Mouse (Mus musculus) left cerebral cortex, adult 11 months (tissue): ENCODE data around the gene Nfkbiz.

ENCODE experiments used
- DNase-seq: peaks from one replicate; pipeline ENCODE4 v3.0.0; 2022; ENCODE audit warnings: low spot score

The Nfkbiz gene

GRCm38 (mm10) chr16:55801629-55802028, 37.1 kb downstream of the Nfkbiz start:
- no peak for DNase-seq

GRCm38 (mm10) chr16:55798845-55799244, 39.9 kb downstream of the Nfkbiz start:
- no peak for DNase-seq

- no peak for DNase-seq
Measured at GRCm38 (mm10) chr16:55790326-55790725, 48.4 kb downstream of the Nfkbiz start.

GRCm38 (mm10) chr16:55789291-55789690, 49.4 kb downstream of the Nfkbiz start:
- no peak for DNase-seq

- DNase-seq, result no peak
Measured at GRCm38 (mm10) chr16:55788671-55789070, 50.0 kb downstream of the Nfkbiz start.

- no peak for DNase-seq
Measured at GRCm38 (mm10) chr16:55787385-55788072, 51.2 kb downstream of the Nfkbiz start.

GRCm38 (mm10) chr16:55784379-55784778, 54.3 kb downstream of the Nfkbiz start:
- no peak for DNase-seq

- DNase-seq, result no peak
Measured at GRCm38 (mm10) chr16:55783923-55784322, 54.8 kb downstream of the Nfkbiz start.

- no peak for DNase-seq
Measured at GRCm38 (mm10) chr16:55782911-55783310, 55.8 kb downstream of the Nfkbiz start.

- DNase-seq, result no peak
Measured at GRCm38 (mm10) chr16:55781809-55782208, 56.9 kb downstream of the Nfkbiz start.

- DNase-seq, result no peak
Measured at GRCm38 (mm10) chr16:55780958-55781558, 57.6 kb downstream of the Nfkbiz start.

- no peak for DNase-seq
Measured at GRCm38 (mm10) chr16:55776329-55776728, 62.4 kb downstream of the Nfkbiz start.

- DNase-seq, result no peak
Measured at GRCm38 (mm10) chr16:55770247-55770646, 68.5 kb downstream of the Nfkbiz start.
